ENCODE assay signal across 18 mouse cellular contexts in genomic region chr4:151137701-151138100, GRCm38 (mm10). TPM values are rescaled to one million over a fixed set of nuclear protein-coding genes. Genes with fewer than 3 reads are reported as not detected.
A peak's percentile ranks its signal among the peaks of the same experiment; 100 is the strongest.
DNase-seq lines count a peak whose midpoint lies in the region; ATAC-seq and TF ChIP-seq lines count a peak whose summit lies in the region.
"Had no signal": no experiment of that assay in that cellular context is flagged by ENCODE, and none has a peak within 500 bp of the region (broad histone marks: within the 10 kb centered on the region; RNA-seq: fewer than 3 reads in every experiment).

No protein-coding gene starts in this region.

- no peak for TF ChIP-seq POLR2A in olfactory bulb, adult 2 months (IDR thresholded peaks at IDR 0.05; ENCODE audit: insufficient read depth, low read depth, low read length)

- intact Hi-C loops in heart, postnatal 14 days (cut with DNase I) = no loop called here

- H3K9me3 ChIP-seq in heart, embryonic 10.5 days = no peaks in the 10 kb centered on the region
- no peaks in the 10 kb centered on the region for H3K9me3 ChIP-seq in neural tube, embryonic 12.5 days
- H3K9me3 ChIP-seq in hindbrain, embryonic 16.5 days (ENCODE audit: control insufficient read depth, low read length) = no peaks in the 10 kb centered on the region
- H3K9me3 ChIP-seq: stomach, embryonic 15.5 days had no signal

- 53% methylated on average over 5 of the region's 5 CpGs for WGBS in heart, embryonic 10.5 days
- WGBS in neural tube, embryonic 12.5 days = 52% methylated on average over 5 of the region's 5 CpGs
- 36% methylated on average over 5 of the region's 5 CpGs for WGBS in hindbrain, embryonic 16.5 days
- WGBS in olfactory bulb, adult 2 months = 27% methylated on average over 5 of the region's 5 CpGs

- no peak for TF ChIP-seq CTCF in olfactory bulb, adult 2 months (IDR thresholded peaks at IDR 0.05; ENCODE audit: insufficient read depth, low read depth, low read length)

- H3K4me3 ChIP-seq in heart, embryonic 10.5 days = peak overlapping the region; percentile 3; the same call in 1 of the 2 replicates
- H3K4me3 ChIP-seq in neural tube, embryonic 12.5 days = no peak overlapping the region
- H3K4me3 ChIP-seq in hindbrain, embryonic 16.5 days (ENCODE audit: low read length) = no peak overlapping the region
- H3K4me3 ChIP-seq in olfactory bulb, adult 2 months (ENCODE audit: insufficient read depth, low read depth, low read length) = peak overlapping the region; percentile 46
- H3K4me3 ChIP-seq: stomach, embryonic 15.5 days had no signal

- no peak for DNase-seq in heart, embryonic 10.5 days (ENCODE audit: low spot score)
- no peak for DNase-seq in heart, postnatal 14 days
- DNase-seq in neural tube, embryonic 10.5 days (ENCODE audit: extremely low spot score, low spot score) = no peak
- no peak for DNase-seq in layer of hippocampus, postnatal 14 days (ENCODE audit: low spot score in 2 of 2)
- DNase-seq in spleen, postnatal 36 days (ENCODE audit: low spot score in 2 of 2) = no peak
- DNase-seq: heart, adult 18-20 months; layer of hippocampus, postnatal 36 days; liver, postnatal 0 days; thymus, postnatal 14 days had no signal

- H3K9ac ChIP-seq in neural tube, embryonic 12.5 days = 0 out of 2 replicates have a peak overlapping the region, but pooled peaks have one; percentile 5
- H3K9ac ChIP-seq in hindbrain, embryonic 16.5 days (ENCODE audit: low read depth, low read length) = 0 out of 2 replicates have a peak overlapping the region, but pooled peaks have one; percentile 25
- H3K9ac ChIP-seq: liver, postnatal 0 days; stomach, embryonic 15.5 days had no signal

- peaks cover 46% of the 10 kb centered on the region for H3K4me1 ChIP-seq in heart, embryonic 10.5 days
- H3K4me1 ChIP-seq in neural tube, embryonic 12.5 days = peaks cover 43% of the 10 kb centered on the region
- H3K4me1 ChIP-seq in hindbrain, embryonic 16.5 days (ENCODE audit: control insufficient read depth, insufficient read depth, low read depth, low read length) = peaks cover 41% of the 10 kb centered on the region
- H3K4me1 ChIP-seq in olfactory bulb, adult 2 months (ENCODE audit: control insufficient read depth, insufficient read depth, low read length) = peaks cover 82% of the 10 kb centered on the region

- no peaks in the 10 kb centered on the region for H3K36me3 ChIP-seq in heart, embryonic 10.5 days
- no peaks in the 10 kb centered on the region for H3K36me3 ChIP-seq in neural tube, embryonic 12.5 days
- H3K36me3 ChIP-seq in hindbrain, embryonic 16.5 days (ENCODE audit: control insufficient read depth, insufficient read depth, low read length) = no peaks in the 10 kb centered on the region
- H3K36me3 ChIP-seq: stomach, embryonic 15.5 days had no signal

- peak overlapping the region; percentile 24; the same call in 1 of the 2 replicates for H3K27ac ChIP-seq in heart, embryonic 10.5 days
- H3K27ac ChIP-seq in neural tube, embryonic 12.5 days = peak overlapping the region; percentile 97; the same call in 1 of the 2 replicates
- H3K27ac ChIP-seq in hindbrain, embryonic 16.5 days (ENCODE audit: low read depth, low read length) = no peak overlapping the region
- H3K27ac ChIP-seq in olfactory bulb, adult 2 months (ENCODE audit: insufficient read depth, low read depth, low read length) = peak overlapping the region; percentile 84
- H3K27ac ChIP-seq: stomach, embryonic 15.5 days had no signal

- peaks cover 51% of the 10 kb centered on the region for H3K27me3 ChIP-seq in heart, embryonic 10.5 days (ENCODE audit: insufficient read depth, poor library complexity, severe bottlenecking)
- peaks cover 4% of the 10 kb centered on the region; the same call in 1 of the 2 replicates for H3K27me3 ChIP-seq in neural tube, embryonic 12.5 days (replicated peaks)
- H3K27me3 ChIP-seq in hindbrain, embryonic 16.5 days (replicated peaks; ENCODE audit: control insufficient read depth, insufficient read depth, low read length) = no peaks in the 10 kb centered on the region

- no peak for ATAC-seq in neural tube, embryonic 12.5 days (ENCODE audit: low FRiP score, low read depth)
- ATAC-seq in hindbrain, embryonic 16.5 days = no peak
- ATAC-seq: liver, postnatal 0 days had no signal

- peak overlapping the region; percentile 58 for H3K4me2 ChIP-seq in neural tube, embryonic 12.5 days (replicated peaks)
- peak overlapping the region; percentile 9; the same call in 1 of the 2 replicates for H3K4me2 ChIP-seq in hindbrain, embryonic 16.5 days (ENCODE audit: low read length)
- H3K4me2 ChIP-seq: stomach, embryonic 15.5 days had no signal

RNA-seq across cellular contexts. Expression of gene Gm13090, which starts 48.3 kb away (rescaled TPM):
- not detected in 2 replicates for polyA plus RNA-seq in heart, embryonic 10.5 days (2016; fragmentation: Nextera tagmentation; extraction: Ambion mirVana)
- total RNA-seq in heart, postnatal 14 days (2021) = not detected
- polyA plus RNA-seq in neural tube, embryonic 12.5 days (2016; fragmentation: Nextera tagmentation; extraction: Ambion mirVana) = 0.38 TPM in 1 of 2 replicates, not detected in the other
- not detected in 2 replicates for polyA plus RNA-seq in hindbrain, embryonic 16.5 days (2015; fragmentation: Nextera tagmentation; extraction: Ambion mirVana)
- polyA plus RNA-seq in olfactory bulb, adult 2 months (2012; ENCODE audit: insufficient read depth, insufficient read length, low replicate concordance, missing spikeins) = not detected in 2 replicates
- total RNA-seq in layer of hippocampus, postnatal 14 days (2021) = not detected
- total RNA-seq: adrenal gland, postnatal 36 days; heart, adult 18-20 months; layer of hippocampus, postnatal 36 days; MEL had no signal
- polyA plus RNA-seq: intestine, embryonic 16.5 days; limb, embryonic 14.5 days; liver, postnatal 0 days; small intestine, adult 2 months; stomach, embryonic 15.5 days had no signal

Comparison
In these comparisons a context has a peak if more than half of its experiments do, and no peak if none do; other contexts are left out.
1. H3K4me3 ChIP-seq: peak in heart, embryonic 10.5 days (single experiment) and olfactory bulb, adult 2 months (single experiment); none in neural tube, embryonic 12.5 days (single experiment) and hindbrain, embryonic 16.5 days (single experiment).